In genomic region chr1:119835726-119836478, GRCm38 (mm10) we compare ENCODE assay signal across 8 mouse cellular contexts. TPM values are rescaled to one million over a fixed set of nuclear protein-coding genes. Genes with fewer than 3 reads are reported as not detected.
DNase-seq lines count a peak whose midpoint lies in the region; ATAC-seq and TF ChIP-seq lines count a peak whose summit lies in the region.

No protein-coding gene starts in this region.

- no peaks in the 10 kb centered on the region for H3K9me3 ChIP-seq in midbrain, embryonic 13.5 days

- intact Hi-C loops in heart, postnatal 10 days (cut with DNase I) = loop anchor here (5.0 to 10.0 kb wide), 2 partner anchors 76 to 259 kb away; partner anchors contain the start of gene Tmem177

- ATAC-seq in midbrain, embryonic 13.5 days = no peak

- no peak for TF ChIP-seq POLR2A in kidney, adult 2 months (IDR thresholded peaks at IDR 0.05; ENCODE audit: low read depth, low read length)

- H3K9ac ChIP-seq in midbrain, embryonic 13.5 days (replicated peaks) = peak overlapping the region; percentile 92

- H3K4me1 ChIP-seq in kidney, adult 2 months (ENCODE audit: control insufficient read depth, insufficient read depth, low read length) = no peaks in the 10 kb centered on the region
- peaks cover 23% of the 10 kb centered on the region for H3K4me1 ChIP-seq in midbrain, embryonic 13.5 days (replicated peaks)

- DNase-seq in kidney, adult 2 months = no peak
- no peak for DNase-seq in kidney, adult 9 months
- DNase-seq in NIH3T3 (ENCODE audit: low read depth) = peak; percentile 26
- peak; percentile 15 to 22 for DNase-seq in heart, postnatal 10 days
- DNase-seq in spleen, postnatal 36 days (ENCODE audit: low spot score in 2 of 2) = no peak
- DNase-seq in cerebellum, adult 11 months = no peak
- no peak for DNase-seq in thymus, postnatal 25 days

- no peak overlapping the region for H3K27ac ChIP-seq in kidney, adult 2 months (ENCODE audit: insufficient read depth, low read depth, low read length)
- H3K27ac ChIP-seq in midbrain, embryonic 13.5 days = no peak overlapping the region

- H3K4me2 ChIP-seq in midbrain, embryonic 13.5 days (replicated peaks) = peak overlapping the region; percentile 72

- no peak for TF ChIP-seq CTCF in kidney, adult 2 months (conservative IDR thresholded peaks at IDR 0.05; ENCODE audit: insufficient read depth, insufficient read length, low read depth, low read length)

- H3K27me3 ChIP-seq in kidney, adult 2 months (replicated peaks; ENCODE audit: control insufficient read depth, insufficient read depth, low read length) = no peaks in the 10 kb centered on the region
- no peaks in the 10 kb centered on the region for H3K27me3 ChIP-seq in midbrain, embryonic 13.5 days

- H3K36me3 ChIP-seq in kidney, adult 2 months (ENCODE audit: control insufficient read depth, insufficient read depth, low read length) = no peaks in the 10 kb centered on the region
- H3K36me3 ChIP-seq in midbrain, embryonic 13.5 days = no peaks in the 10 kb centered on the region

- H3K4me3 ChIP-seq in kidney, adult 2 months (ENCODE audit: insufficient read depth, low read depth, low read length) = peak overlapping the region; percentile 84; the same call in 1 of the 2 replicates
- H3K4me3 ChIP-seq in midbrain, embryonic 13.5 days (replicated peaks) = peak overlapping the region; percentile 82

- WGBS in kidney, adult 2 months = 22% methylated on average over 9 of the region's 9 CpGs
- WGBS in midbrain, embryonic 13.5 days = 12% methylated on average over 9 of the region's 9 CpGs

RNA-seq across cellular contexts. Expression of gene Ptpn4, which starts 1.5 kb away (rescaled TPM):
- 2.9 and 3.6 TPM in 2 replicates for polyA plus RNA-seq in kidney, adult 2 months (2012; rRNA removed)
- total RNA-seq in heart, postnatal 10 days (2021) = 10 to 100 TPM; 32.6 to 36.1 TPM
- polyA plus RNA-seq in midbrain, embryonic 13.5 days (2015; fragmentation: Nextera tagmentation; extraction: Ambion mirVana) = 10.6 and 11.8 TPM in 2 replicates

Comparison
In these comparisons a context has a peak if more than half of its experiments do, and no peak if none do; other contexts are left out.
1. DNase-seq: peak in NIH3T3 (single experiment) and heart, postnatal 10 days (2 of 2); none in kidney, adult 2 months (single experiment), kidney, adult 9 months (single experiment), spleen, postnatal 36 days (0 of 2), cerebellum, adult 11 months (single experiment) and thymus, postnatal 25 days (single experiment).